Mouse (Mus musculus): ENCODE results near the gene Dock4.

DNA sequence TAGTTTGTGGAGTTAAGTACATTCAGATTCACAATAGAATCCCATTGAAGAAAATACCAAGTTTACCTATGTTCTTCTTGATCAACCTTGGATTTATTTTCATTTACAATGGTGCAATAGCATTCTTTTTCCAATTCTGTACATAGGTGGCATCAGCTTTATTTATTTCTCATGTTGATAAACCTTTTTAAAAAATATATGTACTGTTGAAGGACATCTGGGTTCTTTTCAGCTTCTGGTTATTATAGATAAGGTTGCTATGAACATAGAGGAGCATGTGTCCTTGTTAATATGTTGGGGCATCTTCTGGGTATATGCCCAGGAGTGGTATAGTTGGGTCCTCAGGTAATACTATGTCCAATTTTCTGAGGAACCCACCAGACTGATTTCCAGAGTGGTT is 445.4 kb downstream of the Dock4 start:
- TF ChIP-seq POLR2A (IDR thresholded peaks at IDR 0.05; ENCODE audit: borderline replicate concordance, control insufficient read depth, low read depth, low read length) (no peak), CTCF (IDR thresholded peaks at IDR 0.05; ENCODE audit: control insufficient read depth, insufficient read depth, low read length) (no peak)

All from bone marrow, adult 2 months (tissue).